Mouse (Mus musculus) B cell, adult 2 months (primary cell): Measurements from ENCODE around the gene Esrrb.

Source experiments
- DNase-seq, 2 experiments: peaks; one replicate each; pipeline ENCODE4 v3.0.0; 2022

Gene Esrrb

GRCm38 (mm10) chr12:86422166-86422910, 61.4 kb downstream of the Esrrb start:
- no peak for DNase-seq

- DNase-seq = no peak
Observed at GRCm38 (mm10) chr12:86423102-86423501, 62.2 kb downstream of the Esrrb start.

- DNase-seq = no peak
Observed at GRCm38 (mm10) chr12:86427585-86427984, 66.7 kb downstream of the Esrrb start.

- DNase-seq = no peak
Observed at GRCm38 (mm10) chr12:86431671-86432070, 70.8 kb downstream of the Esrrb start.

- no peak for DNase-seq
Observed at GRCm38 (mm10) chr12:86433371-86433821, 72.5 kb downstream of the Esrrb start.

- DNase-seq = no peak
Observed at GRCm38 (mm10) chr12:86435651-86436050, 74.7 kb downstream of the Esrrb start.

GRCm38 (mm10) chr12:86450848-86451247, 89.9 kb downstream of the Esrrb start:
- no peak for DNase-seq

- no peak for DNase-seq
Observed at GRCm38 (mm10) chr12:86455009-86455408, 94.1 kb downstream of the Esrrb start.

- no peak for DNase-seq
Observed at GRCm38 (mm10) chr12:86462742-86463470, 102.0 kb downstream of the Esrrb start.

GRCm38 (mm10) chr12:86464385-86464784, 103.5 kb downstream of the Esrrb start:
- no peak for DNase-seq

GRCm38 (mm10) chr12:86466180-86466579, 105.3 kb downstream of the Esrrb start:
- no peak for DNase-seq

GRCm38 (mm10) chr12:86469919-86470318, 109.0 kb downstream of the Esrrb start:
- DNase-seq = peak in 1 of 2 experiments; percentile 3

- DNase-seq = no peak
Observed at GRCm38 (mm10) chr12:86470912-86471311, 110.0 kb downstream of the Esrrb start.

- no peak for DNase-seq
Observed at GRCm38 (mm10) chr12:86473630-86474029, 112.7 kb downstream of the Esrrb start.

GRCm38 (mm10) chr12:86475994-86476393, 115.1 kb downstream of the Esrrb start:
- DNase-seq = no peak

GRCm38 (mm10) chr12:86478908-86479307, 118.0 kb downstream of the Esrrb start:
- DNase-seq = no peak

GRCm38 (mm10) chr12:86482029-86482428, 121.1 kb downstream of the Esrrb start:
- DNase-seq = no peak

GRCm38 (mm10) chr12:86483413-86483841, 122.5 kb downstream of the Esrrb start:
- no peak for DNase-seq

- DNase-seq = no peak
Observed at GRCm38 (mm10) chr12:86488005-86488404, 127.1 kb downstream of the Esrrb start.

GRCm38 (mm10) chr12:86490052-86490451, 129.1 kb downstream of the Esrrb start:
- DNase-seq = no peak

- no peak for DNase-seq
Observed at GRCm38 (mm10) chr12:86491500-86491899, 130.6 kb downstream of the Esrrb start.

- no peak for DNase-seq
Observed at GRCm38 (mm10) chr12:86492822-86493221, 131.9 kb downstream of the Esrrb start.

GRCm38 (mm10) chr12:86497126-86497525, 136.2 kb downstream of the Esrrb start:
- no peak for DNase-seq

GRCm38 (mm10) chr12:86498765-86499164, 137.8 kb downstream of the Esrrb start:
- DNase-seq = no peak
